ENCODE assay signal across 16 mouse cellular contexts in genomic region chr10:61510809-61511208, GRCm38 (mm10). TPM values are rescaled to one million over a fixed set of nuclear protein-coding genes. Genes with fewer than 3 reads are reported as not detected.
DNase-seq lines count a peak whose midpoint lies in the region; ATAC-seq lines count a peak whose summit lies in the region.
"Had no signal": no experiment of that assay in that cellular context is flagged by ENCODE, and none has a peak within 500 bp of the region (broad histone marks: within the 10 kb centered on the region; RNA-seq: fewer than 3 reads in every experiment).

No protein-coding gene starts in this region.

- whole genome bisulfite sequencing in forebrain, embryonic 15.5 days, result 37% methylated on average over 7 of the region's 7 CpGs
- 37% methylated on average over 7 of the region's 7 CpGs for WGBS in forebrain, embryonic 11.5 days
- 32% methylated on average over 7 of the region's 7 CpGs for WGBS in limb, embryonic 11.5 days
- WGBS in limb, embryonic 10.5 days, result 43% methylated on average over 7 of the region's 7 CpGs
- 33% methylated on average over 7 of the region's 7 CpGs for WGBS in embryonic facial prominence, embryonic 12.5 days
- 33% methylated on average over 7 of the region's 7 CpGs for WGBS in midbrain, embryonic 14.5 days

- DNase-seq in forebrain, embryonic 11.5 days (ENCODE audit: low spot score), result no peak
- DNase-seq in limb, embryonic 11.5 days (ENCODE audit: low spot score), result peak; percentile 32
- DNase-seq in limb, embryonic 10.5 days (ENCODE audit: low spot score), result no peak
- peak; percentile 40 for DNase-seq in midbrain, embryonic 14.5 days
- no peak for DNase-seq in natural killer cell, adult 2 months (ENCODE audit: low spot score in 2 of 2)
- no peak for DNase-seq in right cerebral cortex, adult 18-20 months
- DNase-seq: adrenal gland, postnatal 36 days; B cell, adult 2 months; cerebellum, adult 8-10 months; layer of hippocampus, adult 9-11 months; thymus, postnatal 4 days had no signal

- H3K4me2 ChIP-seq in forebrain, embryonic 15.5 days (replicated peaks), result no peak overlapping the region
- no peak overlapping the region for H3K4me2 ChIP-seq in forebrain, embryonic 11.5 days (ENCODE audit: low read depth, low read length, severe bottlenecking)
- no peak overlapping the region for H3K4me2 ChIP-seq in limb, embryonic 11.5 days (ENCODE audit: low read depth, severe bottlenecking)
- no peak overlapping the region for H3K4me2 ChIP-seq in embryonic facial prominence, embryonic 12.5 days (replicated peaks)
- no peak overlapping the region for H3K4me2 ChIP-seq in midbrain, embryonic 14.5 days (ENCODE audit: low read length)
- H3K4me2 ChIP-seq: liver, embryonic 12.5 days had no signal

- H3K27ac ChIP-seq in forebrain, embryonic 15.5 days (replicated peaks), result 0 out of 2 replicates have a peak overlapping the region, but pooled peaks have one; percentile 24
- H3K27ac ChIP-seq in forebrain, embryonic 11.5 days (ENCODE audit: low read depth, low read length), result no peak overlapping the region
- H3K27ac ChIP-seq in limb, embryonic 11.5 days (replicated peaks; ENCODE audit: low read depth, low read length), result no peak overlapping the region; the same call in 1 of the 2 replicates
- no peak overlapping the region for H3K27ac ChIP-seq in limb, embryonic 10.5 days
- H3K27ac ChIP-seq in embryonic facial prominence, embryonic 12.5 days, result no peak overlapping the region
- H3K27ac ChIP-seq in midbrain, embryonic 14.5 days (replicated peaks; ENCODE audit: low read depth, low read length), result no peak overlapping the region
- H3K27ac ChIP-seq: liver, embryonic 12.5 days had no signal

- H3K4me3 ChIP-seq in forebrain, embryonic 15.5 days, result no peak overlapping the region
- no peak overlapping the region for H3K4me3 ChIP-seq in forebrain, embryonic 11.5 days (ENCODE audit: low read depth, low read length)
- H3K4me3 ChIP-seq in limb, embryonic 11.5 days (ENCODE audit: low read depth, low read length), result no peak overlapping the region
- H3K4me3 ChIP-seq in limb, embryonic 10.5 days, result no peak overlapping the region
- H3K4me3 ChIP-seq in embryonic facial prominence, embryonic 12.5 days, result no peak overlapping the region
- H3K4me3 ChIP-seq in midbrain, embryonic 14.5 days (replicated peaks; ENCODE audit: low read depth, low read length), result no peak overlapping the region
- H3K4me3 ChIP-seq: liver, embryonic 12.5 days; megakaryocyte, embryonic 14.5 days had no signal

- H3K9ac ChIP-seq in forebrain, embryonic 15.5 days (replicated peaks), result no peak overlapping the region
- H3K9ac ChIP-seq in forebrain, embryonic 11.5 days (ENCODE audit: low read length), result no peak overlapping the region
- H3K9ac ChIP-seq in limb, embryonic 11.5 days (ENCODE audit: low read length), result no peak overlapping the region
- no peak overlapping the region for H3K9ac ChIP-seq in embryonic facial prominence, embryonic 12.5 days
- no peak overlapping the region for H3K9ac ChIP-seq in midbrain, embryonic 14.5 days (replicated peaks; ENCODE audit: low read length)
- H3K9ac ChIP-seq: liver, embryonic 12.5 days had no signal

- no peaks in the 10 kb centered on the region for H3K36me3 ChIP-seq in forebrain, embryonic 15.5 days
- no peaks in the 10 kb centered on the region for H3K36me3 ChIP-seq in forebrain, embryonic 11.5 days (ENCODE audit: control insufficient read depth, insufficient read depth, low read length)
- H3K36me3 ChIP-seq in limb, embryonic 11.5 days (ENCODE audit: control insufficient read depth, insufficient read depth, low read length), result no peaks in the 10 kb centered on the region
- H3K36me3 ChIP-seq in limb, embryonic 10.5 days, result no peaks in the 10 kb centered on the region
- H3K36me3 ChIP-seq in embryonic facial prominence, embryonic 12.5 days, result no peaks in the 10 kb centered on the region
- no peaks in the 10 kb centered on the region for H3K36me3 ChIP-seq in midbrain, embryonic 14.5 days (ENCODE audit: control insufficient read depth, insufficient read depth, low read length)
- H3K36me3 ChIP-seq: liver, embryonic 12.5 days had no signal

- peaks cover 18% of the 10 kb centered on the region for H3K4me1 ChIP-seq in forebrain, embryonic 15.5 days
- H3K4me1 ChIP-seq in forebrain, embryonic 11.5 days (replicated peaks; ENCODE audit: control insufficient read depth, insufficient read depth, low read length), result 0 out of 2 replicates have a peak, but pooled peaks cover 2% of the 10 kb centered on the region
- H3K4me1 ChIP-seq in limb, embryonic 11.5 days (ENCODE audit: control insufficient read depth, insufficient read depth, low read length), result no peaks in the 10 kb centered on the region
- peaks cover 11% of the 10 kb centered on the region; the same call in 1 of the 2 replicates for H3K4me1 ChIP-seq in limb, embryonic 10.5 days
- H3K4me1 ChIP-seq in embryonic facial prominence, embryonic 12.5 days, result peaks cover 9% of the 10 kb centered on the region; the same call in 1 of the 2 replicates
- H3K4me1 ChIP-seq in midbrain, embryonic 14.5 days (ENCODE audit: control insufficient read depth, insufficient read depth, low read length), result no peaks in the 10 kb centered on the region

- 0 out of 2 replicates have a peak, but pooled peaks have one; percentile 46 for ATAC-seq in forebrain, embryonic 15.5 days (replicated peaks)
- no peak for ATAC-seq in forebrain, embryonic 11.5 days (replicated peaks; ENCODE audit: low FRiP score)
- ATAC-seq in limb, embryonic 11.5 days (ENCODE audit: insufficient number of reproducible peaks, low FRiP score, low TSS enrichment, low read depth), result no peak
- ATAC-seq in embryonic facial prominence, embryonic 12.5 days (ENCODE audit: insufficient number of reproducible peaks, insufficient read depth, low FRiP score, low TSS enrichment), result 0 out of 2 replicates have a peak, but pooled peaks have one; percentile 28
- ATAC-seq in midbrain, embryonic 14.5 days (ENCODE audit: low FRiP score, low TSS enrichment), result no peak
- ATAC-seq: intestine, postnatal 0 days; liver, embryonic 12.5 days had no signal

- H3K9me3 ChIP-seq in forebrain, embryonic 15.5 days, result no peaks in the 10 kb centered on the region
- no peaks in the 10 kb centered on the region for H3K9me3 ChIP-seq in forebrain, embryonic 11.5 days (ENCODE audit: control insufficient read depth, low read length)
- no peaks in the 10 kb centered on the region for H3K9me3 ChIP-seq in limb, embryonic 11.5 days (ENCODE audit: control insufficient read depth, low read length)
- no peaks in the 10 kb centered on the region for H3K9me3 ChIP-seq in limb, embryonic 10.5 days (replicated peaks)
- no peaks in the 10 kb centered on the region for H3K9me3 ChIP-seq in embryonic facial prominence, embryonic 12.5 days
- H3K9me3 ChIP-seq in midbrain, embryonic 14.5 days (ENCODE audit: control insufficient read depth, low read length), result no peaks in the 10 kb centered on the region
- H3K9me3 ChIP-seq: liver, embryonic 12.5 days; megakaryocyte, embryonic 14.5 days had no signal

- no peaks in the 10 kb centered on the region for H3K27me3 ChIP-seq in forebrain, embryonic 15.5 days
- H3K27me3 ChIP-seq in forebrain, embryonic 11.5 days (ENCODE audit: control insufficient read depth, insufficient read depth, low read length), result no peaks in the 10 kb centered on the region
- H3K27me3 ChIP-seq in limb, embryonic 11.5 days (ENCODE audit: control insufficient read depth, insufficient read depth, low read length), result no peaks in the 10 kb centered on the region
- H3K27me3 ChIP-seq in limb, embryonic 10.5 days (ENCODE audit: low read depth, poor library complexity, severe bottlenecking), result no peaks in the 10 kb centered on the region
- H3K27me3 ChIP-seq in embryonic facial prominence, embryonic 12.5 days, result no peaks in the 10 kb centered on the region
- H3K27me3 ChIP-seq in midbrain, embryonic 14.5 days (ENCODE audit: control insufficient read depth, insufficient read depth, low read length), result no peaks in the 10 kb centered on the region
- H3K27me3 ChIP-seq: liver, embryonic 12.5 days; megakaryocyte, embryonic 14.5 days had no signal

RNA-seq across cellular contexts. Expression of gene Lrrc20, which starts 35.2 kb away (rescaled TPM):
- polyA plus RNA-seq in forebrain, embryonic 15.5 days (2015; fragmentation: Nextera tagmentation; extraction: Ambion mirVana), result 22.1 and 23.0 TPM in 2 replicates
- polyA plus RNA-seq in forebrain, embryonic 11.5 days (2014; fragmentation: Nextera tagmentation; extraction: Ambion mirVana), result 14.6 and 15.0 TPM in 2 replicates
- 11.6 and 11.8 TPM in 2 replicates for polyA plus RNA-seq in limb, embryonic 11.5 days (2014; fragmentation: Nextera tagmentation; extraction: Ambion mirVana)
- 10.9 and 11.4 TPM in 2 replicates for polyA plus RNA-seq in limb, embryonic 10.5 days (2016; fragmentation: Nextera tagmentation; extraction: Ambion mirVana)
- polyA plus RNA-seq in embryonic facial prominence, embryonic 12.5 days (2016; fragmentation: Nextera tagmentation; extraction: Ambion mirVana), result 10.9 and 12.7 TPM in 2 replicates
- 15.0 and 17.6 TPM in 2 replicates for polyA plus RNA-seq in midbrain, embryonic 14.5 days (2014; fragmentation: Nextera tagmentation; extraction: Ambion mirVana)

RNA-seq across cellular contexts. Expression of gene Eif4ebp2, which starts 58.3 kb away (rescaled TPM):
- polyA plus RNA-seq in forebrain, embryonic 15.5 days (2015; fragmentation: Nextera tagmentation; extraction: Ambion mirVana), result 89.3 and 94.1 TPM in 2 replicates
- 41.5 and 50.8 TPM in 2 replicates for polyA plus RNA-seq in forebrain, embryonic 11.5 days (2014; fragmentation: Nextera tagmentation; extraction: Ambion mirVana)
- 28.5 and 33.3 TPM in 2 replicates for polyA plus RNA-seq in limb, embryonic 11.5 days (2014; fragmentation: Nextera tagmentation; extraction: Ambion mirVana)
- 83.2 and 85.7 TPM in 2 replicates for polyA plus RNA-seq in limb, embryonic 10.5 days (2016; fragmentation: Nextera tagmentation; extraction: Ambion mirVana)
- polyA plus RNA-seq in embryonic facial prominence, embryonic 12.5 days (2016; fragmentation: Nextera tagmentation; extraction: Ambion mirVana), result 60.4 and 64.9 TPM in 2 replicates
- 46.8 and 53.7 TPM in 2 replicates for polyA plus RNA-seq in midbrain, embryonic 14.5 days (2014; fragmentation: Nextera tagmentation; extraction: Ambion mirVana)

Comparison
In these comparisons a context has a peak if more than half of its experiments do, and no peak if none do; other contexts are left out.
1. ATAC-seq: peak in forebrain, embryonic 15.5 days (single experiment) and embryonic facial prominence, embryonic 12.5 days (single experiment); none in forebrain, embryonic 11.5 days (single experiment), limb, embryonic 11.5 days (single experiment) and midbrain, embryonic 14.5 days (single experiment).
2. DNase-seq: peak in limb, embryonic 11.5 days (single experiment) and midbrain, embryonic 14.5 days (single experiment); none in forebrain, embryonic 11.5 days (single experiment), limb, embryonic 10.5 days (single experiment), natural killer cell, adult 2 months (0 of 2) and right cerebral cortex, adult 18-20 months (single experiment).